Mouse (Mus musculus) frontal cortex, adult 2 months (tissue): ENCODE data around the gene Cbx8. TPM values are rescaled to one million over a fixed set of nuclear protein-coding genes. Genes with fewer than 3 reads are reported as not detected.

Experiments used
- DNase-seq, 2 experiments: peaks; one replicate each; pipeline ENCODE4 v3.0.0; 2022; ENCODE audit warnings: low spot score in 1 of 2; ENCODE audit errors: extremely low spot score in 1 of 2
- polyA plus RNA-seq: library from polyadenylated mRNA; depleted of rRNA; stranded (reverse); fragments of >200 nt; gene quantifications from 2 replicates; pipeline ENCODE4 v1.2.3, GENCODE M21; 2012

Cbx8 gene
- polyA plus RNA-seq, 1 experiment: 7.6 TPM

DNA sequence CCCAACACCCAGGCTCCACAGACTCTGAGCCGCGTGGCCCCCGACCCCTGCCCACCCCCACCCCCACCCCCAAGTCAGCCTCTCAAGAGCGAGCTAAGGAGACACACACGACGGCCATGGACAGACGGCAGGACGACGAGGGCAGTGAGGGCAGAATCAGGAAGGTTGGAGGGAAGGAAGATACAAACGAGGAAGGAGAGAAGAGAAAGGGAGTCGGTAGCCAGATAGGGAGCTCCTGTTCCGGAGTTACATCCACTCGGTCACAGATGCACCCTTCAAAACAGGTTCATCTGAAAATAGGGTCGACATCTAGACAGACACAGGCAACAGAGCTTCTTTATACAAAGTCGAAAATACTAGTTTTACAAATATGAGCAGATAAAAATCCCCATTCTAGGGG lies 4.3 kb downstream of the Cbx8 start:
- no peak for DNase-seq

GRCm38 (mm10) chr11:119035686-119036165 lies 5.0 kb downstream of the Cbx8 start:
- DNase-seq: no peak

GRCm38 (mm10) chr11:119035094-119035685 lies 5.6 kb downstream of the Cbx8 start:
- DNase-seq: no peak

DNA sequence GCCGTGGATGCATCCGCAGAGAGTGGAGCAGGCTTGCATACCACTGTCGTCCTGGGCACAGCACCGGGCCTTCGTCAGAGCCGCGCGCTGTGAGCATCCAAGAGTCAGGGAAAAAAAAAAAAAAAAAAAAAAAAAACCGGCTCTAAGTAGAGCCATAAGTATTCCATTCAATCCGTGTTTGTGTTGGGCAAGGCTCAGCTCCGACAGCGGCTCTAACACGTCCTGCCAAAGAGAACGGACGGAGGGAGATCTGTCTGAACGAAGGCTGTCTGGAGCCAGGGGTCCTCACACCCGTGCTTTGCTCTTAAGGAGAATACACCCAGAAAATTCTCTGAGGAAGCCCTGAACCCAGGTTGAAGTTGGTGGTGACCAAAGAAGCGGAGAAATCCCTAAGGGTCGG lies 6.1 kb downstream of the Cbx8 start:
- DNase-seq: no peak

DNA sequence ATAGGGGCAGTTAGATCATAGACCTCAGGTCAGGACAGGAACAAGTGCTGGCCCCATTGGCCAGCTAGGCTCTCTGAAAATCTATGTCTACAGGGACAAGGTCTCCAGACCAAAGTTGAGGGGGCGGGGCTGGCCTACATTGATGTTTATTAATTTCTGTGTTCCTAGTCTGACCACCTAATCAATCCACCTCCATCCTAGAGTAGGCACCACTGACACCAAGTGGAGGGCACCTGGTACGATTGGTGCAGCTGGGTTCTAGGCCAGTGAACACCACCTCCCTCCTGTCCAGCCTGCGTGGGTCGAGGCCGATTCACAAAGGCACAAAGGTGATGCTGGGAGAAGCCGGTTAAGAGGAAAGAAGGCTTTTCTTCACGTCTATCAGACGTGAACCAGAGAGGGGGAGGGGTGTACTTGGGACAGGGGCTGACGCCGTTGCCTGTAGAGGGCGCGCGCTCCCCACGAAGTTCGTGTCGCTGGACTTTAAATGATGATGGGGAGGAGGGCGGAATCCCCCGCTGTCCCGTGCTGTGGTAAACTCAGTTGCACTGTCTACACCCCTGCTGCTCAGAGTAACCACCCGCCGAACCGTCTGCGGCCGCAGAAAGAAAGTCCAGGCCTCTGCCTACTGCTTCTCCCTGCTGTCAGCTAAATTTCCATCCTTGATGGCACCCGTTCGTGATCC lies 6.8 kb downstream of the Cbx8 start:
- peak in 1 of 2 experiments; percentile 86 for DNase-seq

GRCm38 (mm10) chr11:119026203-119026602 lies 14.6 kb downstream of the Cbx8 start:
- no peak for DNase-seq

DNA sequence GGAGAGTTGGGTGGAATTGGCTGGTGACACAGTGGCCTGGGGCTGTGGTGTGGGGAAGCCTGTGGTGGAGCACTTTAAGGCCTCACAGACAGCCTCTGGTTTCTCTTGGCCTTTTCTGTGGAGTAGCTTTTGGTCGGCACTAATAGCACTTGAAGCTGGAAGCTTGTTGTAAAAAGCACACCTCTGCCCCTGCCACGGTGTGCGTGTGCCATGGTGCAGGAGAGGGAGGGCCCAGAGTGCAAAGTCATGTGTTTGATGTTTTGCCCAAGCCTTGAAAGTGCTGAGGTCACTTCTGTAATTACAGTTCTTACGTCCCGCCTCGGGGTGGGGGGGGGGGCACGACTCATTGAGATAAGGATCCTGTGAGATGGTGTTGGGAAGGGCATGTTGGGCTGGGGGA lies 16.5 kb downstream of the Cbx8 start:
- DNase-seq: no peak

DNA sequence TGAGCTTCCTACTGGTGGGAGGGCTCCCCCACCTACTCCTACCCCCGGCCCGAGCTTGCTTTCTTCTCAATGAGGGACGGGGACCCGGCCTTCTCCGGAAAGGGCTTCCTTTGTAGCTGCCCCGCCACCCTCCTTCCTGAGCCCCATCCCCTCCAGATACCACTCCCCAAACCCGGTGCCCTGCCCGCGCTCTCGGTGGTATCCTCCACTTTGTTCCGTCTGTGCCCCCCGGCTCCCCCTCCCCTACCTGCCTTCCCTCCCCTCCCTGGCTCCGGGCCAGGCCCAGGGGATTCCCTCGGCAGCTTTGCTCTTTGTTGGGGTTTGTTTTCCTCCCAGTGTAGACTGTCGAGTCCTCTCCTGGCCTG lies 17.2 kb downstream of the Cbx8 start:
- DNase-seq: no peak

GRCm38 (mm10) chr11:119022895-119023615 lies 17.7 kb downstream of the Cbx8 start, which contains the start of gene Cbx2:
Gene Cbx2, plus strand, starts transcription at chr11:119022962.
- DNase-seq: peak in 1 of 2 experiments; percentile 82

DNA sequence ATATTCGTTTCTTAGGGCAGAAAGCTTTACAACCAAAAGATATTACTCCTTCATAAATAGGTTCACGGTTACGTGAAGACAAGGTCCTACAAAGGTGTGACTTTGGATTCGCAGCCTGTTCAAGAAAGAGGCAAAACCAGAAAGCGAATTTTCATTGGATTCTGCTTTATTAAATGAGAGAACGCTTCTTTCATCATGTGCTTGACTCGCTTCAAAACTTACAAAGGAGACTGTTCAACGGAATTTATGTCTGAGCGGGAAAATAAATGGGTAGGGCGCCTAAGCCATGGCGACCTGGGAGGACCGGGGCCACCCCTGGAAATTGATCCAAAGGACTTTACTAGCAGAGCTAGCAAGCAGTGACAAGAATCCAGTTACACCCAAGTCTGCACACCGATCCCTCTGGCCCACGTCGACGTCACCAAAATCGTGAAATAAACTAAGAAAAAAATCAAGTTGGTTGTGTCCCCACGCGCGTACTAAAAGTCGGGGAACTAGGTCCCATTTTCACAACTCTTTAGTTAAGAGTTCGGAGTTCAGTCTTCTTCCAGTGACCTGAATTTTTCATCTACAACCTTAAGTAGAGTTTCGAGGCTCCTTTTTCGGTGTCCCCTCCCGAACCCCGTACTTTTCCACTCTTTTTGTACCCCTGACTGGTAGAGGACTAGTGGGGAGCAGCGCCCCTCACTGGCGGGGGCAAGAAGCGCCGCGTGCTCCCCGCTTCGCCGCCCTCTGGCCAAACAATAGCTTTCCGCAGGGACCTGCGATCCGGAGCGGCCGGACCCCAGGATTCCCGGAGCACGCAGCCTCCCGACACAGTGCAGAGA lies 18.5 kb downstream of the Cbx8 start:
- DNase-seq: no peak

DNA sequence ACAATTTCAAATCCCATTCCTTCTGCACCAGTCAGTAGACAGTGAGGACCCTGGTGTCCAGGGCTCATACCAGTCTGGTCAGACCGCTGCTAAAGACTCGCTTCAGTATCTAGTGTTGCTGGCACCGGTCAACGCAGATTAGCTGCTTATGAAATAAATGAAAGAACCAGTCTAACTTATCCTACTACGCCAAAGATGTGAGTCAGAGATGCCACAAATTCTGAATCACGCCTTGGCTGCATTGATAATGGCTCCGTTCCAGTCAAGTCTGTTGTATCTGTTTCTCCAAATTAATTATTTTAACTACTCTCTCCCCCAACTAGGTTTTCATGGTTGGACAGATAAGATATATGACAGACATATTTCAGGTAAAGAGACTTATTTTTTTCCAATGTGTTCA lies 19.6 kb downstream of the Cbx8 start:
- DNase-seq: no peak

DNA sequence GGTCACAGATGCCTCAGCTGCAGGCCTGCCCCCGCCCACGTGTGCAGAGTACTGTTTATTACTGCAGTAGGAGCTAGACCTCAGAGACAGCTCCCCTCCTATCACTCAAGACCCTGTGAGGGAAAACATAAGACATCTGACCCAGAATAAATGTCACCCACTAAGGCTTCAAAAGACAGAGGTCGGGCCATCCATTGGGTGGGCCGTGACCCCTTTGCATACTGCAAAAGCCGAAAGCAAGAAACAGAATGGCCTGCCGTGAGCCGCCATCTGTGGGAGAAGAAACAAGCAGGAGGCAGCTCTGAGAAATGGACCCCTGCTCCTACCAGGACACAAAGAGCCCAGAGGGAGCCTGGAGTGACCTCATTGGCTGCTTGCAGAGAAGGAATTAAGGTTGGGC lies 23.3 kb downstream of the Cbx8 start:
- DNase-seq: no peak

GRCm38 (mm10) chr11:119014455-119014854 lies 26.3 kb downstream of the Cbx8 start:
- DNase-seq: no peak

- no peak for DNase-seq
Observed at GRCm38 (mm10) chr11:119007461-119008456, 33.0 kb downstream of the Cbx8 start.

- no peak for DNase-seq
Observed at GRCm38 (mm10) chr11:119006462-119006861, 34.3 kb downstream of the Cbx8 start.

DNA sequence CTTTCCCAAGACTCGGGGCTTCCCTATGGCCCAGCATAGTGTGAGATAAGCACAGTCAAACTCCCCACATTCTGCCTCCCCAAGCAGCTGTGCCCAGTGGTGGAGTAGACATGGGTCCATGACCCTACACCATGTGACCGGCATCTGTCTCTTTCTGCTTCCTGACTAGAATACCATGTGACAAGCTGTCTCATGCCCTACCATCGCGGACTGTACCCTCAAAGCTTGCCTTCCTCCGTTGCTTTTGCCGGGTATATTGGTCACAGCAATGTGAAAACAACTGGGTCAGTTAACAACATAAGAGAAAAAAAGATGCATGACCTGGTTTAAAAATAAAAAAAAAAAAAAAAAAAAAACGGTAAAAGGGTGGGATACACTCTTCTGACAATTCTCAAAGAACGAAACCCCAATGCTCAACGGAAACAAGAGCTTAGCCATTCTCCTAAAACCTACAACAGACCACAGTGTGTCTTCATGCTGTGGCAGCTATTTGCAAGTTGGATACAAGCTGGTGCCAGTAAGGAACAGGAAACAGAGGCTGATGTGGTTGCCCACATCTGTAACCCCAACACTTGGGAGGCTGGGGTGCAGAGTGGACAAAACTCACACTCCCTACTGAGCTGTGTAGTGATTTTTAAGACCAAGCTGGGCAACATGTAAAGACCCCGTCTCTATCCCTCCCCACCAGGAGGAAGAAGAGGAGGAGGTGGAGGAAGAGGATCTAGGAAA lies 35.1 kb downstream of the Cbx8 start:
- DNase-seq: no peak

- DNase-seq: no peak
Observed at GRCm38 (mm10) chr11:119001493-119002128, 39.2 kb downstream of the Cbx8 start.

DNA sequence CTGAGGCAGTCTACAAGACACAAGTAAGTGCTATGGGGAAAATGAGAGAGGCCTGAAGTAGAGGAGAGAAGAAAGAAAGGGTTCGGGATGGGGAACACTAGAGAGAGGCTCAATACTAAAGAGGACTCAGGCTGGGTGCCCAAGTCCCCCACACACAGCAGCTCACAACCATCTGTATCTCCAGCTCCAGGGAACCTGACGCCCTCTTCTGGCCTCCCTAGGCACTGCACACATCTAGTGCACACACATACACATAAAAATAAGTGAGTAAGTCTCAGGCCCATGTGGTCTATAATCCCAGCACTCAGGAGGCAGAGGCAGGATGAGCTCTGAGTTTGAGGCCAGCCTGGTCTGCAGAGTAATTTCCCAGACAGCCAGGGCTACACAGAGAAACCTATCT lies 39.9 kb downstream of the Cbx8 start:
- DNase-seq: no peak
